Mouse (Mus musculus) liver, adult 2 months (tissue): ENCODE data around the gene Tenm2.

Source experiments
- CTCF ChIP-seq: fragments of 200-500 bp; IDR thresholded peaks from 2 replicates; pipeline ENCODE4 v1.5.1; 2011; ENCODE audit warnings: low read depth, low read length, control low read depth
- POLR2A ChIP-seq: fragments of 200-500 bp; IDR thresholded peaks from 2 replicates; pipeline ENCODE4 v1.6.1; 2011; ENCODE audit warnings: low read length, control low read depth; ENCODE audit not compliant: insufficient read depth; ENCODE audit errors: extremely low read depth

DNA sequence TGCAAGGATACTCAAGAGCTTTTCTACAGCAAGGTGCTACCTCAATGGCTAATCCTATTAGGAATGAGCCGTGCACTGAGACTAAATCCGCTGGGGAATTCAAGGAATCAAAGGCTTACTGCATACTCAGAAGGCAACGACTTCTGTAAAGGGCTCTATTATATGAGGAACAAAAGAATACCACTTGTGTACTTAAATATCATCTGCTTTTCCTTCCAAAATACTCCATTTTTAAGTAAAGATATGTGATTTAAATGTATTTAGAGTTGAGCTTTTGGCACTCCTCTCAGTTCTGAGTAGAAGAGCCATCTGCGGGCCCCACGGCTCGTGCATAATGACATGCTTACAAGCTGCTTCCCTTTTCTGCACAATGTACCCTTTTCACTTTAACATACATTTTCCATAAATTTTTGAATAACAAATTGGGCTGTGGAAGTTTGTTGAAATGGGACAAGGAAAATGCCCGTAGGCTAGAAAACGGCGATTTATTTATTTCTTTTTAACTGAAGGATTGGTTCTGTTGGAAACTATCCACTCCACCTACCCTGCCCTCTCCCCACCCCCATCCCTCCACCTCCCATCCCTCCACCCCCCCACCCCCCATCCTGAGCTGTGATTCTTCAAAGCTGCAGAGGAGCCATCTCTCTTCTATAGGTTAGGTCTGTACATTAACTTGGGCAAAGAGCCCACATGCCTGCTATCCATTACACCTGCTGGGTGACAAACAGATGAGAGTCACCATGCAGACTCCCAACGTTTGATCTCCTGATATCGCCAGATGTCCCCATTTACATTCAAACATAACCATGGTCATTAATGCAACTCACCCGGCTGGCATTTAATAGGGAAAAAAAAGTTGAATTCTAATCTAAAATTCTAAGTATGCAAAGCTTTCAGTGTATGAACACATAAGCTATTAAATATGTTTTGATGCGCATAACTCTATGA lies 81.6 kb downstream of the Tenm2 start:
- TF ChIP-seq POLR2A (no peak), CTCF (no peak)
